Mouse (Mus musculus) CD4-positive naive resting alpha-beta T cell, adult 76 days (primary cell): ENCODE data around the gene Ankrd34c. TPM values are rescaled to one million over a fixed set of nuclear protein-coding genes. Genes with fewer than 3 reads are reported as not detected.

Experiments used
- total RNA-seq: library from RNA; stranded (reverse); gene quantifications from one replicate; pipeline ENCODE4 v1.2.4, GENCODE M21; 2023

Ankrd34c gene
- total RNA-seq = not detected

GRCm38 (mm10) chr9:89738295-89738694, at the start of gene Ankrd34c:
Gene Ankrd34c (minus strand): TSS chr9:89738475.

GRCm38 (mm10) chr9:89704265-89705196, 33.7 kb downstream of the Ankrd34c start, which contains the start of gene Tmed3:
Gene Tmed3 (minus strand): TSS chr9:89705068.

Other genes starting within 250 kb of the Ankrd34c start
- not detected for gene Minar1, start 115.3 kb downstream of the Ankrd34c start, total RNA-seq
- 12.0 TPM for gene Tmed3, start 33.4 kb downstream of the Ankrd34c start, total RNA-seq
- not detected for gene Rasgrf1, start 171.4 kb upstream of the Ankrd34c start, total RNA-seq